Mouse (Mus musculus) fibroblast of lung, adult 2 months (primary cell): ENCODE measurements at regions not wholly inside any gene's neighbourhood (a gene's known extent, or its start where the extent isn't known, plus 50 kb on each side); places are given as distances from the start of the nearest gene placed in this dataset.

ENCODE experiments used
- DNase-seq: peaks from one replicate; pipeline ENCODE4 v3.0.0-alpha.2; 2011; ENCODE audit warnings: low read depth

DNA sequence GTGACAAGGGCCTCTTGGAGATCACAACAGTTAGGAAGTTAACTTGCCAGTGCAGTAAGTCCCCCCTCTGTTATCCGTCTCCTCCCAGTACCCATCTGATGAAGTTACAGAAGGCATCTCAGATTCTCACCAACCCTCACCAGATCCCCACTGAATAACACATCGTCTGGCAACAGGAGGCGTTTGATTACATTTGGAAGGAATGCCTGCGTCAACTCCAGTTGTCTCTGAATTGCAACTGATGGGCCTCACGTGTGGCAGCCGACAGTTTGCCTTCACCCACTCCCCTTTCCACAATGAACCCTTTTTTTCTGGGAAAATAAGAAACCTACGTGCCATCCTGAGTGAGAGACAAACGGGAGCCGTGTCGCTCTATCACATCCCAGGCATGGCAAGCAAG is 64.8 kb upstream of the Bcl6 start:
- no peak for DNase-seq

DNA sequence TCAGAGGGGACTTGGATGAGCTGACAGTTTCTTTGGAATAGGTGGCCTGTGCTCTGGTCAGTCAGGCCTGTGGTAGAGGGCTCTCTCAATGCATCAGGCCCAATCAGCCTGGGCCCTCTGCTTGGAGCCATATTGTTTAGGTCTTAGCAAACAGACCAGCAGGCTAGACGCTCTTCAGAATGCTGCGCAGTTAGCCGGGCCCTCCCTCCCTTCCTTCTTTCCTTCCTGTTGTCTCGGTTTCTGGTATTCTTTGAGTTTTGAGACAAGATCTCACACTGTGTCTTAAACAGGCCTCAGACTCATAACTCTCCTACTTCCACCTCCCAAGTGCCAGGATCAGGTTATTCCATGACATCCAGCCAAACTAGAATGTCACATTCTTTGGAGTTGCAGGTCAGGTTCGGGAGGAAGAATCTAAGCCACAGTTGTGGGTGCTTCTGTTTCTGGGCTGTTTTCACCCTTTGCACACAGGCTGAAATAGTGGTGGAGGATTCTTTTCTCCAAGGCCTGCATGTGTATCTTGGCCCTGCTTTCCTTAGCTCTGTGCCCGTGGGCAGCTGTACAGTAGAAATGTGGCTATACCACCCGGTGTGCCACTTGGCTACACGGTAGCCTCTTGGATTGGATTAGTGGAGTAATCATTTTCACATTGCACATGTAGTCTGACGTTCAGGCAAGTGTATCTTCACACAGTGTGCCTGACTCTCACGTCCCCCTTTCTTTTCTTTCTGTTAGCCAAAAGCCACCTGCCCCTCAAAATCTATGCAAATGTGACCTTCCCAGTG is 62.4 kb upstream of the Bcl6 start:
- DNase-seq: no peak

- no peak for DNase-seq
These were observed 55.1 kb upstream of the Bcl6 start for GRCm38 (mm10) chr16:24043779-24044178.

DNA sequence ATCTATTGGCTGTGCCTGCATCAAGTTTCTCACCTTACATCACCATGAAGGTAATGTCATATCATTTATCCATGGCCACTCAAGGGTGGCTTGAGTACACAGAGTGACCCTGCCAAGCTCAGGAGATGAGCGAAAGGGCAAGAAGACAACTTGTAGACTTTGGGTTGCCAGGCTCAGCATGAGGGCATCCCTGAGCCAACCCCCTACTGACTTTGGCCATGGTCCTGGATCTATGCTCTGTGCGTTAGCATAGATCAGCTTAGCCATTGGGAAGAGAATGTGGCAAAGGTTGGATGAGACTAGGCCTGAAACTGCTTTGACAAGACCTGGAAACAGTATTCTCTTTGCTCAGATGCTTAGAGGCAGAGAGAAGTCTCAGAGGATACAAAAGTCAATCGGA is 54.3 kb upstream of the Bcl6 start:
- no peak for DNase-seq

- DNase-seq: no peak
These were observed 53.6 kb upstream of the Bcl6 start for GRCm38 (mm10) chr16:24042216-24042615.

GRCm38 (mm10) chr16:24041403-24041802 is 52.8 kb upstream of the Bcl6 start:
- no peak for DNase-seq

DNA sequence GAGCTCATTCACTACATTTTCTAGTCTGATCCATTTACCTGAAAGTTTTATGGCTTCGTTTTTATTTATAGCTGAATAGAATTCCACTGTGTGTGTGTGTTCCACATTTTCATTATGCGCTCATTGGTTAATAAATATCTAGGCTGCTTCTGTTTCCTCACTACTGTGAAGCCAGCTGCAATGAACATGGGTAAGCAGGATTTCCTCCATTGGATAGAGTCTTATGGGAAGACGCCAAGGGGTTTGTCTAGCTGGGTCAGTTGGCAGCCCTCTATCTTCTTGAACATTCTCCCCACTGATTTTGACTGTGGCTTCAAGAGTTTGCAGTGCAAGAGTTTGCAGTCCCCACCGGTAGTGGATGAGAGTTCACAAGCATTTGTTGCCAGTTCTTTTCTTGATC is 51.1 kb upstream of the Bcl6 start:
- no peak for DNase-seq
